Mouse (Mus musculus) cerebellum, adult 2 months (tissue): ENCODE measurements around the gene Wdr31.

Experiments used
- CTCF ChIP-seq: fragments of 200-500 bp; IDR thresholded peaks from 2 replicates; pipeline ENCODE4 v1.5.1; 2011; ENCODE audit warnings: low read depth, mild to moderate bottlenecking, control low read depth, low read length, moderate library complexity, borderline replicate concordance; ENCODE audit not compliant: insufficient read depth
- POLR2A ChIP-seq: fragments of 200-500 bp; IDR thresholded peaks from 2 replicates; pipeline ENCODE4 v1.6.1; 2011; ENCODE audit warnings: low read length, control low read depth, borderline replicate concordance; ENCODE audit not compliant: insufficient read depth

DNA sequence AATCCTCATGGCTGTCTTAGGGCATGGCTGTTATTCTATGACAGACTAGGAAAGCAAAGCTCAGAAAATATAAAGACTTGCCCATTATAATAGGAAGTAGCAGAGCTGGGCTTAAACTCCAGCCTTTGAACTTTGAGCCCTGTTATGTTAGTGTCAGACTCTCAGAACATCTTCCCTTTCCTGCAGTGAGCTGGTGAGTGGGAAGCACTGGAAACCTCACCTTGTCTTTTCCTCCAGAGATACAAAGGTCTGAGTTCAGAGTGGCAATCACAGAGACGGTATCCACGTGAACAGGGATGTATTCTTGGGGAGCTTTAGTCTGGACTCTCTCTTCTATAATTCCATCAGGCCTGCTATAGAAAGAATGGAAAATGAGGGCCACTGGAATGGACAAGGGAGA is 7.6 kb downstream of the Wdr31 start:
- TF ChIP-seq POLR2A (no peak), CTCF (no peak)
